Mouse (Mus musculus): ENCODE measurements at regions not wholly inside any gene's neighbourhood (a gene's known extent, or its start where the extent isn't known, plus 50 kb on each side); places are given as distances from the start of the nearest gene placed in this dataset.

DNA sequence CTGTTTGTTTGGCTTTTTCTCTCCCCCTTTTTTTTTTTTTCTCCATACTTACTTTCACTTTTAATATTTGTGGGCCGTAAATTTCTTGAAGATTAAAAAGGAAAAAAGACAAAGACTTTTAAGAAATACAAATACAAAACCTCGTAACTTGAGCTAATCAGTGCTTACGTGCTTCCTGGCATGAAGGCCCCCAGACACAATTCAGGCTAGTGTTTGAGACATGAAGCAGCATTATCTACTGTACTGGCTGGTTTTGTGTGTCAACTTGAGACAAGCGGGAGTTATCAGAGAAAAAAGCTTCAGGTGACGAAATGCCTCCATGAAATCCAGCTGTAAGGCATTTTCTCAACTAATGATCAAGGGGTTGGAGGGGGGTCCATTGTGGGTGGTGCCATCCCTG lies 86.2 kb upstream of the 4933415F23Rik start:
- WGBS = 41% methylated on average over 5 of the region's 5 CpGs

DNA sequence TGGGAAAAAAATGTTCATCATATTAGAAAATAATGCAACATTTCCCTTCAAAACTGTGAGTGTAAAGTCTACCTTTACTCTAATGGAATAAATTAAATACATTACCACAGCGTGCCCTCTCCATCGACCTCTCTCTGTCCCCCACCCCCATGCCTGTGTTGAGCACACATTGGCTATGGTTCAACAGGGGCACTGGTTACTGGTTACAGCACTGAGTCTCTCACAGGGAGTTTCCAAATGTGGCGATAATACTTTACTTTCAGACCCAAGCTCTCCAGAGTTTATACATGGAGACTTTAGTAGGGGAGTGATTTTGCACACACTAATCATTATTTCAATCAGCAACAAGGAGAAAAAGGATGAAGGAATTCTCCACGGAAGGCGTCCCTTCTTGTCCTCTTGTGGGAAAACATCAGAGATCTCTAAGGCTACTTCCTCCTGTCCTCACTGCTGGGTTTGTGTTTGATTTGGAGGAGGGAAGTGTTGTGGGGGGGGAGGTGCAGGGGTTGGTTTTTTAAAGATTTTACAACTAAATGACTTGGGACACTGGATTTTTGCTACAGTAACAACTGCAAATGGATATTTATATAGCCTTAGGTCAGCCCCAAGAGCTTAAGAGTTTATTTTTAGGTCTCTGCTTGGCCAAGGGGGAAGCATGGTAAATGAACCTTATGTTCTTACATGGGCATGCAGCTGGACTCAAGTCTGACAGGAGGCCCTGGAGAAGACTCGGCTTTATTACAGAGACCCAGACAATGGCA lies 85.6 kb upstream of the 4933415F23Rik start:
- Histone ChIP-seq H3K4me2 (ENCODE audit: low read depth, low read length) (peak overlapping the region; percentile 40), H3K27ac (ENCODE audit: low read length) (peak overlapping the region; percentile 70)
- peak; percentile 64; the same call in 1 of the 2 replicates for ATAC-seq (ENCODE audit: insufficient read depth, low FRiP score)

More for the DNA sequence above, 86.2 kb upstream of the 4933415F23Rik start:
- peaks cover 5% of the 10 kb centered on the region for H3K4me1 ChIP-seq (ENCODE audit: control insufficient read depth, insufficient read depth, low read length)
- peak overlapping the region; percentile 40 for H3K4me2 ChIP-seq (ENCODE audit: low read depth, low read length)
- H3K4me3 ChIP-seq (replicated peaks; ENCODE audit: low read length) = 0 out of 2 replicates have a peak overlapping the region, but pooled peaks have one; percentile 2
- H3K9me3 ChIP-seq (replicated peaks; ENCODE audit: control insufficient read depth, low read length) = no peaks in the 10 kb centered on the region
- no peaks in the 10 kb centered on the region for H3K27me3 ChIP-seq (ENCODE audit: control insufficient read depth, insufficient read depth, low read length)
- no peak overlapping the region for H3K9ac ChIP-seq (ENCODE audit: low read length)
- H3K27ac ChIP-seq (ENCODE audit: low read length) = peak overlapping the region; percentile 70
- ATAC-seq (ENCODE audit: insufficient read depth, low FRiP score) = no peak
- H3K36me3 ChIP-seq (ENCODE audit: control insufficient read depth, insufficient read depth, low read length) = no peaks in the 10 kb centered on the region

DNA sequence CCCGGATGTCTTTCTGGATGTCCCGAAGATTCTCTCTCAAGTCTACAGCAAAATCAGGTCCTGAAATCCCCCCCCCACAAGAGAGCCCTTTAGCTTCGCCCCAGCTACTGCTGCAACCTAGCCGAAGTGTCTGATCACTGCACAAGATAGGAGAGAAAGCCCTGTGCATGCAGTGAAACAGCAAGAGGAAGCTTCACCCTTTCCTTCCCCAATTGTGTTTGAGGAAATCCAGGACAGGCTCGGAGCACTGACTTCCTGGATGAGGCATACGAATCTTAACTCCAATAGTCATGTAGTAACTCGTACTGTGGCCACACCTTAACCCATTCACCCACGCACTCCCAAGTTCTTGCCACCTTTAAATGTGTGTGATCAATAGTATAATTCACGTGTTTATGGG lies 82.7 kb upstream of the 4933415F23Rik start:
- no peak for ATAC-seq (ENCODE audit: insufficient read depth, low FRiP score)
- Histone ChIP-seq H3K9me3 (replicated peaks; ENCODE audit: control insufficient read depth, low read length) (no peaks in the 10 kb centered on the region), H3K27me3 (ENCODE audit: control insufficient read depth, insufficient read depth, low read length) (no peaks in the 10 kb centered on the region), H3K36me3 (ENCODE audit: control insufficient read depth, insufficient read depth, low read length) (no peaks in the 10 kb centered on the region), H3K4me1 (ENCODE audit: control insufficient read depth, insufficient read depth, low read length) (peaks cover 5% of the 10 kb centered on the region), H3K27ac (ENCODE audit: low read length) (no peak overlapping the region), H3K4me3 (replicated peaks; ENCODE audit: low read length) (no peak overlapping the region), H3K9ac (ENCODE audit: low read length) (no peak overlapping the region), H3K4me2 (ENCODE audit: low read depth, low read length) (no peak overlapping the region)
- WGBS = 61% methylated on average over 9 of the region's 9 CpGs

More for the DNA sequence above, 85.6 kb upstream of the 4933415F23Rik start:
- Histone ChIP-seq H3K9ac (ENCODE audit: low read length) (no peak overlapping the region), H3K4me1 (ENCODE audit: control insufficient read depth, insufficient read depth, low read length) (peaks cover 5% of the 10 kb centered on the region), H3K9me3 (replicated peaks; ENCODE audit: control insufficient read depth, low read length) (no peaks in the 10 kb centered on the region), H3K27me3 (ENCODE audit: control insufficient read depth, insufficient read depth, low read length) (no peaks in the 10 kb centered on the region), H3K36me3 (ENCODE audit: control insufficient read depth, insufficient read depth, low read length) (no peaks in the 10 kb centered on the region), H3K4me3 (replicated peaks; ENCODE audit: low read length) (no peak overlapping the region)
- 49% methylated on average over 6 of the region's 6 CpGs for WGBS

DNA sequence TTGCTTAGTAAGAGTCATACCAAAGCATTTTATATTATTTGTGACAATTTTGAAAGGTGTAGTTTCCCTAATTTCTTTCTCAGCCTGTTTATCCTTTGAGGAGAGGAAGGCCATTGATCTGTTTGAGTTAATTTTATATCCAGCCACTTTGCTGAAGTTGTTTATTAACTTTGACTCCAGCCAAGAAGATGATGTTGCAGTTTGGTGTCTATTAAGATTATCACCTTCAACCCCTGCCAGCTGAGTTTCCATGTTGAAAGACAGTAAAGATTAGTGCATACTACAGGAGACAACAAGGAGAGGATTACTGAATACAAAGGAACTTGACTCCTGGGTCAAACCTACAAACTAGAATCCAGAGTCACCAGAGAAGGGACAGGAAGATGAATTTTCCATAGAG lies 80.5 kb upstream of the 4933415F23Rik start:
- no peak for ATAC-seq (ENCODE audit: insufficient read depth, low FRiP score)
- no peak overlapping the region for H3K9ac ChIP-seq (ENCODE audit: low read length)
- H3K27ac ChIP-seq (ENCODE audit: low read length) = no peak overlapping the region
- peaks cover 2% of the 10 kb centered on the region for H3K4me1 ChIP-seq (ENCODE audit: control insufficient read depth, insufficient read depth, low read length)
- H3K9me3 ChIP-seq (replicated peaks; ENCODE audit: control insufficient read depth, low read length) = no peaks in the 10 kb centered on the region
- no peaks in the 10 kb centered on the region for H3K27me3 ChIP-seq (ENCODE audit: control insufficient read depth, insufficient read depth, low read length)
- no peak overlapping the region for H3K4me3 ChIP-seq (replicated peaks; ENCODE audit: low read length)
- H3K4me2 ChIP-seq (ENCODE audit: low read depth, low read length) = no peak overlapping the region
- H3K36me3 ChIP-seq (ENCODE audit: control insufficient read depth, insufficient read depth, low read length) = no peaks in the 10 kb centered on the region

DNA sequence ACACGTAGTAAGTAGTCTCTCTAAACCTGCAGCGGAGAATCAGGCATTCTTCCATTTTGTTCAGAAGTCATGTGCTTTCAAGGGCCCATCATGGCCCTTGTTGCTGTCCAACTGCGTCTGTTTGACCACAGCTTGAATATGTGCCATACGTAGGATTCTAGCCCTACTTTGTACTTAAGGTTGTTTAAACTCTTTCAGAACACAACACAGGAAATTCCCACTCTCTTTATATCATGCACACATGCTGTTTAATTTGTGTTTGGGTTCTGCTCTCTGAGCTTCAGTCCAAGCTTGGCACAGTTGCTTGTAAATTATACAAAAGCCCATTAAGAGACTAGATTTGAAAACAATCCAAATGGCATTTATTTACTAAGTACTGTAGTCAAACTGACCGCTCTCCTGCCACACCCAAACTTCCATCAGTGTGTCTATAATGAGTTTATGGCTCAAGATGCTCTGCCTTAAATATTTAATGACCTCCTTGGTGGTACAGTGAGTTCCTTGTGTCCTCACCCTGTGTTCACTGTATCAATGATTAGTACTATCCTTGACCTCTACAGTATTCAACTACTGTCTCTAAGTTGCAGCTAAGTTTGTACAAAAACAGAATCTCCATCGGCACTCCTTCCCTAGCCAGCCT lies 76.4 kb upstream of the 4933415F23Rik start:
- H3K27ac ChIP-seq (ENCODE audit: low read length) = no peak overlapping the region
- H3K4me3 ChIP-seq (replicated peaks; ENCODE audit: low read length) = no peak overlapping the region
- H3K4me1 ChIP-seq (ENCODE audit: control insufficient read depth, insufficient read depth, low read length) = 0 out of 2 replicates have a peak, but pooled peaks cover 1% of the 10 kb centered on the region
- no peak overlapping the region for H3K4me2 ChIP-seq (ENCODE audit: low read depth, low read length)
- H3K27me3 ChIP-seq (ENCODE audit: control insufficient read depth, insufficient read depth, low read length) = no peaks in the 10 kb centered on the region
- H3K36me3 ChIP-seq (ENCODE audit: control insufficient read depth, insufficient read depth, low read length) = no peaks in the 10 kb centered on the region
- no peak for ATAC-seq (ENCODE audit: insufficient read depth, low FRiP score)
- no peaks in the 10 kb centered on the region for H3K9me3 ChIP-seq (replicated peaks; ENCODE audit: control insufficient read depth, low read length)
- no peak overlapping the region for H3K9ac ChIP-seq (ENCODE audit: low read length)
- WGBS = 69% methylated on average over 6 of the region's 6 CpGs

DNA sequence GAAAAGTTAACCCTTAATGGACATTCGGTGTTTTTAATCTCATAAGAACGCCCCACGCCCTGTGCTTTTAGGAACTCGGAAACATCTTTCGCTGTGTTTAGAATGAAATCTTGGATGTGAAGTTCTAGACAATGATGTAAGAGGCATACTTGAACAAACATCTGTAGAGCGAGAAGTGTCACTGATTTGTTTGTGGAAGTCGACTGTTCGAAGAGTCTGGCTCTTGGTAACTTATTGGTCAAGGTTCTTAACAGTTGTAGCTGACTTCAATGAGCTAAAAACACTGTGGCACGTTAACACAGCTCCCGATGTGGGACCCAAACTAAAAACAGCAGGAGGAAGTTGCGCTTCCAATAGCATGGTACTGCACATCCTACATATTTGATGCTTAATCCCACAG lies 72.0 kb upstream of the 4933415F23Rik start:
- Histone ChIP-seq H3K4me1 (ENCODE audit: control insufficient read depth, insufficient read depth, low read length) (0 out of 2 replicates have a peak, but pooled peaks cover 4% of the 10 kb centered on the region), H3K4me3 (replicated peaks; ENCODE audit: low read length) (no peak overlapping the region), H3K27me3 (ENCODE audit: control insufficient read depth, insufficient read depth, low read length) (no peaks in the 10 kb centered on the region), H3K4me2 (ENCODE audit: low read depth, low read length) (no peak overlapping the region), H3K9me3 (replicated peaks; ENCODE audit: control insufficient read depth, low read length) (no peaks in the 10 kb centered on the region), H3K27ac (ENCODE audit: low read length) (no peak overlapping the region), H3K36me3 (ENCODE audit: control insufficient read depth, insufficient read depth, low read length) (no peaks in the 10 kb centered on the region), H3K9ac (ENCODE audit: low read length) (no peak overlapping the region)
- WGBS = 78% methylated on average over 11 of the region's 11 CpGs
- no peak for ATAC-seq (ENCODE audit: insufficient read depth, low FRiP score)

DNA sequence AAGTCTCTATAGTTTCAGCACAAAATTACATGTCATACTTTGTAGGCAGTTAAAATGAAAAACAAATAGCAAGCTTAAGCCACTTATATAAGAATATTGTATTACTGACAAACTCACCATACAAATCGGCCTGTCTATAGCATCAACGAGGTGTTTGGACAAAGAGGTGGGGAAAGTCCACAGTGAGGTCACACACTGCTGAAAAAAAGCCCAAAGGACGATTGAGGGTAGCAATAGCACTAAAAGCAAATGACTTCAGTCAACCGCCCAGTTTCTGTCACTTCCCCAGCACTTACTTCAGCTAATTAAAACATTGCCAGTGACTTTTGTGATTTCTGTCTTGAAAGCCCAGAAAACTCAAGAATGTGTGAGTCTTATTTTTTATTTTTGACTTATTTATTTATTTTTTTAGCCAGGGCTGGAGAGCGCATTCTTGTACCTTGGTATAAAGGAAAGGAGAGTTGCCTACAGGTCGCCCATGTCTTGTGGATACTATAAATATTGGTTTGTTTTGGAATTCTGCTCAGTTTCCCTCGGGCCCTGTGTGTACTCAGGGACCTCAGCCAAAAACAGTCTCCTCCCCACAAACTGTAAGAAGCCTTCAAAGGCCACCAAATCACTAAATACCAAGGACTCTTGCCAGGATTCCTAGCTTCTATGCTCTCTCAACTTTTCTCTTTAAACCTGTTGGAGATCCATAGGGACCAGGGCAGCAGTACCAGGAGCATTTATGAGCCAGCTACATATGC lies 71.2 kb upstream of the 4933415F23Rik start:
- 46% methylated on average over 7 of the region's 7 CpGs for WGBS

DNA sequence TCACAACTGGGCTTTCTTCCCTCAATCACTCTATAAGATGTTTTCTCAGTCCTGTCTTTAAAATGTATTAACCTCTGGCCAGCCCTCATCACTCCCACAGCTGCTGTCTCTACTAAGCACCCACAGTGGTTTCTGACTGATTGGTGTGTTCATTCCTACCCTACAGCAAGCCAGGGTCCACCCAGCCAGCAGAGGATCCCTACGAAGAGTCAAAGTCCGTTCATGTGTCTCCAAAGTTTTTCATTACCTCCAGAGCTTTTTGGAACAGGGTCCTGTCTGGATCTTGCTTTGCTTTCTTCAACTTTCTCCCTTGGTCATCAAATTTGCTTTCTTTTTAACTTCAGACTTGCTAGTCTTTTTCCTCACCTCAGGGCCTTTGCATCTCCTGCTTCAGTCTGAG lies 69.3 kb upstream of the 4933415F23Rik start:
- H3K36me3 ChIP-seq (ENCODE audit: control insufficient read depth, insufficient read depth, low read length) = no peaks in the 10 kb centered on the region
- no peak overlapping the region for H3K27ac ChIP-seq (ENCODE audit: low read length)
- H3K4me3 ChIP-seq (replicated peaks; ENCODE audit: low read length) = no peak overlapping the region
- WGBS = 84% methylated on average over 2 of the region's 2 CpGs
- 0 out of 2 replicates have a peak, but pooled peaks cover 4% of the 10 kb centered on the region for H3K4me1 ChIP-seq (ENCODE audit: control insufficient read depth, insufficient read depth, low read length)
- H3K27me3 ChIP-seq (ENCODE audit: control insufficient read depth, insufficient read depth, low read length) = no peaks in the 10 kb centered on the region
- no peak for ATAC-seq (ENCODE audit: insufficient read depth, low FRiP score)
- H3K9me3 ChIP-seq (replicated peaks; ENCODE audit: control insufficient read depth, low read length) = no peaks in the 10 kb centered on the region
- no peak overlapping the region for H3K4me2 ChIP-seq (ENCODE audit: low read depth, low read length)
- no peak overlapping the region for H3K9ac ChIP-seq (ENCODE audit: low read length)

More for the DNA sequence above, 71.2 kb upstream of the 4933415F23Rik start:
- Histone ChIP-seq H3K4me3 (replicated peaks; ENCODE audit: low read length) (no peak overlapping the region), H3K27ac (ENCODE audit: low read length) (no peak overlapping the region), H3K36me3 (ENCODE audit: control insufficient read depth, insufficient read depth, low read length) (no peaks in the 10 kb centered on the region), H3K9ac (ENCODE audit: low read length) (no peak overlapping the region), H3K27me3 (ENCODE audit: control insufficient read depth, insufficient read depth, low read length) (no peaks in the 10 kb centered on the region), H3K4me1 (ENCODE audit: control insufficient read depth, insufficient read depth, low read length) (0 out of 2 replicates have a peak, but pooled peaks cover 4% of the 10 kb centered on the region), H3K4me2 (ENCODE audit: low read depth, low read length) (no peak overlapping the region), H3K9me3 (replicated peaks; ENCODE audit: control insufficient read depth, low read length) (no peaks in the 10 kb centered on the region)
- no peak for ATAC-seq (ENCODE audit: insufficient read depth, low FRiP score)

DNA sequence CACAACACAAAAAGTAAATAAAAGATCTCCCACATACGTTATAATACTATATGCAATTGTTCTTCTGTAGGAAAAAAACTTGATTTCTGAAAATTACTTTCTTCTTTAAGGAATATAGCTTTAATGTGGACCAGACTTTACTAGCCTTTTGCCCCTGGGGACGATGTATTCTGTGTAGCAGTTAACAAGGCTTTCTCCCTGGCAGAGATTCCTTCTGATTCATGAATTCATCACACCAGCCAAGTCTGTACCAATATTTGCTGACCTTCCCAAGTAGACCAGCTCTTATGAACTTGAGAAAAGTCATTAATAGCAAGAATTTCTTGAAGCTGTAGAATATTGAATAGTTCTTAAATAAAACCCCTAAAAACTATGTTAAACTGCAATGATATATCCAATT lies 68.7 kb upstream of the 4933415F23Rik start:
- H3K36me3 ChIP-seq (ENCODE audit: control insufficient read depth, insufficient read depth, low read length) = no peaks in the 10 kb centered on the region
- H3K27ac ChIP-seq (ENCODE audit: low read length) = no peak overlapping the region
- H3K9ac ChIP-seq (ENCODE audit: low read length) = no peak overlapping the region
- no peaks in the 10 kb centered on the region for H3K27me3 ChIP-seq (ENCODE audit: control insufficient read depth, insufficient read depth, low read length)
- H3K4me3 ChIP-seq (replicated peaks; ENCODE audit: low read length) = no peak overlapping the region
- H3K9me3 ChIP-seq (replicated peaks; ENCODE audit: control insufficient read depth, low read length) = no peaks in the 10 kb centered on the region
- ATAC-seq (ENCODE audit: insufficient read depth, low FRiP score) = no peak
- no peak overlapping the region for H3K4me2 ChIP-seq (ENCODE audit: low read depth, low read length)
- 76% methylated on average over 2 of the region's 2 CpGs for WGBS
- H3K4me1 ChIP-seq (ENCODE audit: control insufficient read depth, insufficient read depth, low read length) = 0 out of 2 replicates have a peak, but pooled peaks cover 4% of the 10 kb centered on the region

All from stomach, embryonic 16.5 days (tissue).